Mouse (Mus musculus): ENCODE measurements around the gene Bin2. TPM values are rescaled to one million over a fixed set of nuclear protein-coding genes. Genes with fewer than 3 reads are reported as not detected.

The Bin2 gene
- total RNA-seq (2023) = 100 to 1,000 TPM; 235 to 265 TPM

DNA sequence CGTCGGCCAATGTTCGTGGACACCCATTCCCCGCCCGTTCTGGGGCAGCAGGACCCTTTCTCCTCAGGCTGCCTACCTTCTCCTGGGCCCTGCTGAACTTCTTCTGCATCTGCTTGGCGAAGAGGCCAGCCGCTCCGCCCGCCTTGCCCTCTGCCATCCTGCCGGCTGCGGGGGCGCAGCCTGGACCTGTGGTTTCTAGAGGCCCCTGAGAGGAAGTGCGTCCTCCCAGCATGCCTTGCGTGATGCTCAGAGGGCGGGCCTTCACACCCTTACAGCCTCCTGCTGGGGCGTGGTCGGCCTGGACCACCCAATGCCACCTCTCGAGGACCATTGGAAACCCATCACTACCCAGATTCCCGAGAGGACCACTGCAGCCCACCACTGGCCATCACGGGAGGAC is at the start of gene Bin2:
Bin2 (minus strand) TSS at position 217 of the 400 bp plus-strand sequence.

DNA sequence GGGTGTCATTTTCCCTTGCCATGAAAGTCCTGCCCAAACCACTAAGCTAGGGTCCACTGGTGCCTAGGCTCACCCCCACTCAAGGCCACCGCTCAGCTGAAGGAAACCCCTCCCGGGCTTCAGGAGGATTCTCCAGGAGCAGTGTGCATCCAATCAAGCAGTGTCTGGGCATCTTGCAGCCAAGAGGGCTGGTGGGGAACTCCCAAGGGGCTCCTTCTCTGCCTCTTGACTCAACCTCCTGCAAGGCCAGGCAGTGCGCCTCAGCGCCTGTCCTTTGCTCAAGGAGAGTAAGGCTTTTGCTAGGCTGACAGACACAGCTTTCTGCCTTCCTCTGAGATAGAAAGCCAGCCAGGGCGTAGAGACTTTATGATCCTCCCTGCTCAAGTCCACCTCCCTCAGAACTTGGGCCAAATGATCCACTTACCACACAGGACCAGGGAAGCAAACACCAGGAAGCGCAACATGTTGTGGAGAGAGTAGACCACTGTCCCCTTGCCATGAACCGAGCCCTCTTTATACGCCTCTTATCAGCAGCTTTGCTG is 18.1 kb upstream of the Bin2 start, which contains the start of gene Cela1:
Cela1 (minus strand) TSS at position 492 of the 542 bp plus-strand sequence.

DNA sequence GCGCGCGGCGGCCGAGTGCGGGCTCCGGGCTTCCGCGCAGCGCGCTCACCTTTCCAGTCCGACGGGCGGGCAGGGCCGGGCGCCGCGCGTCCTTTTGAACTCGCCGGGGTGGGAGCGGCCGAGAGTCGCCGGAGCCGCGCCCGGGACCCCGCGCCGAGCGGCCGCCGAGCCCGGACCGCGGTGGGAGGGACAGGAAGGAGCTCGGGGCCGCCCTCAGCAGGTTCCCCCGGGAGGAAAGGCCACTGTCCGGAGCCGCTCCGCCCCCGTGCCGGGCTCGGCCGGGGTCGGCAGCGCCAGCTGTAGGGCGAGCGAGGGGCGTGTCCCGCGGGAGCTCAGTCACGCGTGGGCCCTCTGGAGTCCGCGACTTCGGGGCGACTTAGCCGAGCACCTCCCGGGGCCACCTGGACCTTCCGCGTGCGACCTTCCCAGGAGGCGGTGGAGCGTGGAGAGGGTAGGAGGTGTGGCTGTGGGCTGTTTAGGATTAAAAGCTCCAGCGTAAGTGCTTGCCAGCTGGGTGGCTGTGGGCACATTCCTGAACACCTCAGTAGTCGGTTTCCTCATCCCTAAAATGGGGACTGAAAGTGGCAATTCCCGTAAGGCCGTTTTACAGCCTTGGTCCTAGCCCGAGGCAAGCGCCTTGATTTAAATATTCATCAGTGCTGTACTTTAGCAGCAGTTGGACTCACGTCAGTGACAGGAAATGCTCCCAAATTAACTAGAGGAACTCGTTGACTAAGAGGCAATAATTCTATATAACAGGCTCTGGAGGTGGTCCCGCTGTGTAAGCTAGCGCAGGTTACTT is 32.5 kb downstream of the Bin2 start, which contains the start of gene Smagp:
Smagp (minus strand) TSS at position 241 of the 802 bp plus-strand sequence.

DNA sequence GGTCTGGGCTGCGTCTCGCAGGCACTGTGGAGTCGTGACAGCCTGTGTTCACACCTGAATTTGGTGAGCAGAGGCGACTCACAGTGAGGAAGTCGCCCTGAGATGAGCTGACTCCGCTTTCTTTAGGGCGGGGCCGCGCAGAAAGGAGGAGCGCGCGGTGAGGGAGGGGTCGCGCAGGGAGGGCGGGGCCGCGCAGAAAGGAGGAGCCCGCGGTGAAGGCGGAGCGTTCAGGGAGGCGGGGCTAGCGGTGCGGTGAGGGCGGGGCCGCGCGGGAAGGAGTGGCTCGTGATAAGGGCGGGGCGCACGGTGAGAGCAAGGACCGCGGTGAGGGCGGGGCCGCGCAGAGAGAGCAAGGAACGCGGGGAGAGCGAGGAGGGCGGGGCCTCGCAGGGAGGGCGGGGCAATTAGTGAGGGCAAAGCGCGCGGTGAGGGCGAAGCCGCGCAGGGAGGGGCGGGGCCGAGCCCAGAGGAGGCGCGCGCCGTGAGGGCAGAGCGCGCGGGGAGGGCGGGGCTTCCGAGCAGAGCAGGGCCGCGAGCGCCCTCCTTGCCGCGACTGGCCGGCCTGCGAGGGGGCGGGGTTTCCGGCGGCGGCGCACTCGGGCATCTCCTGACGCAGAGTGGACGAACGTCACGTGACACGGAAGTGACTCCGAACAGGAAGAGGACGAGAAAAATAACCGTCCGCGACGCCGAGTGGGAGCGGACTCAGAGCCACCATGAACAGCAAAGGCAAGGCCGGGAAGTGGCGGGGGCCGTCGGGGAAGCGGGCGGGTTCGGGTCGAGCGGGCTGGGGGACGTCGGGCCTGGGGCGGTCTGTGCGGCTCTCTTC is 54.1 kb downstream of the Bin2 start, which contains the start of gene Dazap2:
Dazap2 (plus strand) TSS at position 354 of the 829 bp plus-strand sequence.

DNA sequence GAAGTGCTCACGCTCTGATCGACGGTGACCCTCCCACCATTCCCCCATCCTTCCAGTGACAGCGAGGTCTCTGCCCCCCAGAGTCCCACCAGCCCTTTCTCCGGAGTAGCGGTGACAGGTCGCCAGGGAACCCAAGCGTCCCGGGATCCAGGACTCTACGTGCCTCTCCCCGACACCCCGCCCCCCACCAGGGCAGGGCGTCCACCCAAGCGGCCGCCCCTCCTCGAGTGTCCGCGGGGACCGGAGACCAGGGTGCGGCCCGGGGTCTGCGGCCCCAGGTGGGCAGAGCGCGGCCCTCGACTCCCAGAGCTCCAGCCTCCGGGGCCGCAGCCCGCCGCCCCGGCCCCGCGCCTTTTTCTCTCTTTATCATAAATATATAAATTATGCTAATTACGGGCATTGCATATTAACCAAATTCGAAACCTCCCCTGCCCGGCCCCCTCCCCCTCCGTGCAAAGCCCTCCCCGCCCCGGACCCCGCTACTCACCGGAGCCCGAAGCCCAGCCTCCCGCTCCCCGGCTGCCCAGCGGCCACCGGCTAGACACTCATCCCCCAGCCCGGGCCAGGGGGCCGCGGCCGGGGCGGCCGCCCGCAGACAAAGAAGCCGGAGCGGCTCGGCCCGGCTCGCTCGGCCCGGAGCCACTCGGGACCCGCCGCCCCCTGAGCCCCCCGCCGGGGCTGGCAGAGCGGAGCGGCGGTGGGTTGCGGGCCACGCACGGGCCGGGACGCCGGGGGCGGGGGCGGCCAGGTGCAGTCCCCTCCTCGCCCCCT is 69.9 kb downstream of the Bin2 start, which contains the start of gene Pou6f1:
Pou6f1 (minus strand) TSS at position 709 of the 771 bp plus-strand sequence.

Other genes with a start within 250 kb of the Bin2 start
- not detected for gene Gm5475, start 247.4 kb downstream of the Bin2 start, total RNA-seq (2023)
- gene Slc11a2, start 244.5 kb downstream of the Bin2 start, total RNA-seq (2023) = 10 to 100 TPM; 17.3 to 22.6 TPM
- 10 to 100 TPM; 10.4 to 10.6 TPM for gene Letmd1, start 200.5 kb downstream of the Bin2 start, total RNA-seq (2023)
- gene Csrnp2, start 174.1 kb downstream of the Bin2 start, total RNA-seq (2023) = 1 to 10 TPM; 1.1 to 1.3 TPM
- 1 to 10 TPM; 3.7 to 4.6 TPM for gene Tfcp2, start 117.5 kb downstream of the Bin2 start, total RNA-seq (2023)
- 1 to 10 TPM; 1.3 to 1.6 TPM for gene Pou6f1, start 69.6 kb downstream of the Bin2 start, total RNA-seq (2023)
- 100 to 1,000 TPM; 411 to 444 TPM for gene Dazap2, start 54.2 kb downstream of the Bin2 start, total RNA-seq (2023)
- 1 to 10 TPM; 2.5 to 3.4 TPM for gene Smagp, start 32.6 kb downstream of the Bin2 start, total RNA-seq (2023)
- gene Cela1, start 18.4 kb upstream of the Bin2 start, total RNA-seq (2023) = 1 to 10 TPM; 2.7 to 6.7 TPM
- 1 to 10 TPM; 6.1 to 6.5 TPM for gene Galnt6, start 59.8 kb upstream of the Bin2 start, total RNA-seq (2023)
- gene Slc4a8, start 92.2 kb upstream of the Bin2 start, total RNA-seq (2023) = 1 to 10 TPM; 1.4 to 2.0 TPM
- not detected for gene Scn8a, start 200.3 kb upstream of the Bin2 start, total RNA-seq (2023)